Mouse (Mus musculus) G1E (cell line): Measurements from ENCODE around the gene Cpeb1.

Experiments used
- CTCF ChIP-seq: IDR thresholded peaks from 2 replicates; pipeline ENCODE4 v1.5.1; 2012; ENCODE audit warnings: low read depth, low read length, inconsistent platforms, mixed read lengths
- GATA1 ChIP-seq: IDR thresholded peaks from 2 replicates; pipeline ENCODE4 v1.6.1; 2012; ENCODE audit warnings: borderline replicate concordance, low read length, inconsistent platforms, mixed read lengths
- GATA2 ChIP-seq: IDR thresholded peaks from 2 replicates; pipeline ENCODE4 v1.6.1; 2012; ENCODE audit warnings: low read depth, low read length, inconsistent platforms, borderline replicate concordance
- POLR2AphosphoS5 ChIP-seq: IDR thresholded peaks from 2 replicates; pipeline ENCODE4 v1.6.1; 2012; ENCODE audit warnings: low read depth, low read length, inconsistent platforms; ENCODE audit not compliant: insufficient replicate concordance
- TAL1 ChIP-seq: conservative IDR thresholded peaks from 2 replicates; pipeline ENCODE4 v1.6.1; 2012; ENCODE audit warnings: low read depth, low read length, inconsistent platforms, mixed read lengths

GRCm38 (mm10) chr7:81464116-81464515 is 8.9 kb upstream of the Cpeb1 start:
- TF ChIP-seq CTCF = no peak
- TF ChIP-seq GATA1 = no peak
- no peak for TF ChIP-seq POLR2AphosphoS5
- no peak for TF ChIP-seq GATA2
- no peak for TF ChIP-seq TAL1
